Mouse (Mus musculus) monocyte, adult 5-6 weeks (primary cell): Measurements from ENCODE around the gene Adamts7. TPM values are rescaled to one million over a fixed set of nuclear protein-coding genes. Genes with fewer than 3 reads are reported as not detected.
A peak's percentile ranks its signal among the peaks of the same experiment; 100 is the strongest.

Source experiments
- ATAC-seq: fragments of 153-309, 156-312 bp; replicated peaks from 2 replicates; pipeline ENCODE4 v1.8.0; 2017; ENCODE audit warnings: mild to moderate bottlenecking; ENCODE audit not compliant: low TSS enrichment, insufficient number of reproducible peaks, severe bottlenecking, poor library complexity, low FRiP score
- total RNA-seq: library from RNA; stranded (forward); fragments of 200-1000, 200-491, 200-594 nt; gene quantifications from 3 replicates; pipeline ENCODE4 v1.2.3, GENCODE M21; 2017

Adamts7 gene
- total RNA-seq, 1 experiment from 2014 or later, result not detected

- ATAC-seq, result no peak
Observed at GRCm38 (mm10) chr9:90217501-90217900, 54.6 kb downstream of the Adamts7 start.

- no peak for ATAC-seq
Observed at GRCm38 (mm10) chr9:90222275-90222674, 59.4 kb downstream of the Adamts7 start.

DNA sequence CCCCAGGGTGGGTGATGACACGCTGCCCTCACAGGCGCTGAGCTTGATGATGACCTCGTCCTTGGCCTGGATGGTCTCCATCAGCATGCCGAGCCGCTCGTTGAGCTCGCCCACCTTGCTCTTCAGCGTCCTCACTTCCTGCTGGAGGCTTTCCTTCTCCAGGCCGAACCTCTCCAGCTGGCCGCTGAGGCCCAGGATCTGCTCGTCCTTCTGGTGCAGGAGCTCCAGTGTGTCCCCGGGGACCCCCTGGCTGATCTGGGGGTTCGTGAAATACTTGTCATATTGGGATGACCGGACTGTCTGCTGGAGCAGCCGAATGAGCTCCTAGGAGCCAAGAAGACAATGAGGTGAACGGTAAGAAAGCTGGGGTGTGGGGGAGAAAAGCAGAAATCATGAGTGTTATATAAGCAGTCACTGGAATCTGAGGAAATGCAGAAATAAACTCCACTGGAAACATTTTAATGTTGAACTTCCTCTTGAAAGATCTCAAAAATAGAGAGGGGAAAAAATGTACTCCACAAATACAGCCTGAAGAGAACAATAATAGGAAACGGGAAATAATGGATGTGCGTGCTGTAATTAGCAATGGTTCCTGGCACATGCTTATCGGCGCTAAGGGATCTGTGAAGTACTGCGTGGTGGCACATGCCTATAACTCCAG is 63.3 kb downstream of the Adamts7 start:
- ATAC-seq, result no peak

GRCm38 (mm10) chr9:90226742-90227096 is 63.9 kb downstream of the Adamts7 start:
- no peak for ATAC-seq

DNA sequence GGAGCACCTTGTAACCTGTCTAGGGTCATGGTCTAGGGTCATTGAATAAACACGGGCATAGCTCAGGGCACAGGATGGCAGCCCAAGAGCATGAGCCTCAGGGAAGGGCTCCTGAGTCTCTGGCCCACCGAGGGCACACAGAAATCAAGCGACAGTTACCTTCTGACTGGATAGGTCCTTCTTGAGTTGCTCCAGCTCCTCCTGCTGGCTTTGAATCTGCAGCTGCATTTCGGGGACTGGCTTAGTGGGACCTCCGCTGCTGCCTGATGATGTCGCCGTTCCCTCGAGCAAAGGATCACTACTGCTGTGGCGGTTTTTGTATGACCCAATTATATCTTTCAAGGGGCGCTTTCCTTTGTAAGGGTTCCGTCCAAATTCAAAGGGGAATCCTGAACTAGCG is 64.3 kb downstream of the Adamts7 start:
- ATAC-seq, result no peak

DNA sequence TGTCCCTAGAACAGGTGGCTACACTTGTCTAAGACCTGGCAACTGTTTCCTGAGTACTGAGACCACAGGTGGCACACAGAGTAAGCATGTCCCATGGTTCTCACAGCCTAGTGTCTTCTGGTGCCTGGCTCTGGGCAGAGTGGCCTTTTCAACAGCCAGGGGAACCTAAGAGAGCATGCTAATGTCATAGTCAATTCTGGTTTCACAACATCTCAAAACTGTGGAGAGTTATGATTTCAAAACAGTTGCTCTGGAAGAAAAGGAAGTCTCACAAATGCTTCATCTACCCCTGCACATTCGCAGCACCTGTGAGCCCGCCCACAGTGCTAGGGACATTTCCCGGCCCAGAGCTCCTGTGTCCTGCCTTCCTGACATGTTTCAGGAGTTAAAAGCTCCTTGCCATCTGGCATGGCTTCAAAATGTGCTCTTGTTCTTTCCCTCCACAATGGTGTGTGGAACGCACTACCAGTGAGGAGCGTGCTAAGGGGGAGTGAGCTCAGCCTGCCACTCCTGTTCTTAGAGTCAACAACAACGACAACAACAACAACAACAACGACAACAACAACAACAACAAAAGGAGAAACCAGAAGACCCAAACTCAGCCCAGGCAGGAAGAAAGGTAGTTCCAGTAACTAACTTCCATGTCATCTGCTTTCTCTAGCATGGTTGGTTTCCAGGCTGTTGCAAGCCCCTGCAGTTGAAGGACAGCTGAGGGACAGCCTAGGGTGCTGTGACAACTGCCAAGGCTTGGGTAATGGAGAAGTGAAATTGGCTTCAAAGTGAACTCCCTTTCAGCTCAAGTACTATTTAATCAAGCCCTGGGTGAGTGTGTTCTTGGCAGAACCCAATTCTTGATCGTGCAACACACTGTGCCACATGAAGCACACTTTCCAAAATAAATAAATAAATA is 70.2 kb downstream of the Adamts7 start:
- ATAC-seq, result peak; percentile 44

- ATAC-seq, result peak; percentile 20; the same call in 1 of the 2 replicates
Observed at GRCm38 (mm10) chr9:90233906-90234419, 71.1 kb downstream of the Adamts7 start.

GRCm38 (mm10) chr9:90234786-90235185 is 71.9 kb downstream of the Adamts7 start:
- ATAC-seq, result no peak

DNA sequence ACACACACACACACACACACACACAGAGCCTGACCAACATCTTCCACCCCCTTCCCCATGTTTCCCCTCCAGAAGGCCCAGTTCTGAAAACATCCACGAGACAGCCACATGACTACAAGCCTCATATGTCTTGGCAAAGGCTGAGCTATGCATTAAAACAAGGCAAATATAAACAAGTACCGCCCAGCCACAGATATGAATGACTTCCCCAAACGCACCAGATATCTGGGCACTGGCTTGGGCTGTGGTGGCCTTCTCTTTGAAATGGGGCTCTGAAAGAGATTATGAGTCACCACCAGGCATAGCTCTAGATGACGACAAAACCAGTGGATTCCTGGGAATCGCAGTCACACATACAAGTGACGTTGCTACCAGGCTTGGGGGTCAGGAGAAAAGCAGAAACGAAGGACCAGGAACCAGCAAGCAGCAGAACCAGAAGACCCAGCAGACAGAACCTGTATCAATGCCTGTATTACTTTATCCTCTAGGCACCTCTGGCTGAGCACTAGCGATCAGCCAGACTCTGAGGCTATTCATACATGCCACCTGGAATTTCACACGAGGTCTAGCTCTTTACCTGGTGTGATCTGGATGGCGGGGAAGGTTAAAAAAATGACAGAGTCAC is 72.5 kb downstream of the Adamts7 start:
- peak; percentile 40 for ATAC-seq

DNA sequence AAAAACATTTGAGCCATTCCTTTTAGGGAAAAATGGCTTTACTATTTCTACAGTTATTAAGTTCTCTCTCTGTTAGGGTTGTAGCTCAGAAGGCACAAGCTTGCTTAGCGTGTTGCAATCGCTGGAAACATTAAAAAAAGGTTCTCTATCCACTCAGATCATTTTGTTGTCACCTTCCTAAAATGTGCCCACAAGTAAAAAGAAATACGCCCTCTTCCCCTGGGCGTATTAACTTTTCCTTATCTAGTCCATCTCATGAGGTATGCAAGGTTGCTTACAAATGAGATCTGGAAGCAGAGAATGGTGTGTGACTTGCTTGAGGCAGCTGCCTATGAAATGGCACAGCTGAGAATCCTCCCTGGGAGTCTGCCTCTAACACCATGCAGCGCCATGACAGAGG is 73.9 kb downstream of the Adamts7 start:
- ATAC-seq, result no peak

DNA sequence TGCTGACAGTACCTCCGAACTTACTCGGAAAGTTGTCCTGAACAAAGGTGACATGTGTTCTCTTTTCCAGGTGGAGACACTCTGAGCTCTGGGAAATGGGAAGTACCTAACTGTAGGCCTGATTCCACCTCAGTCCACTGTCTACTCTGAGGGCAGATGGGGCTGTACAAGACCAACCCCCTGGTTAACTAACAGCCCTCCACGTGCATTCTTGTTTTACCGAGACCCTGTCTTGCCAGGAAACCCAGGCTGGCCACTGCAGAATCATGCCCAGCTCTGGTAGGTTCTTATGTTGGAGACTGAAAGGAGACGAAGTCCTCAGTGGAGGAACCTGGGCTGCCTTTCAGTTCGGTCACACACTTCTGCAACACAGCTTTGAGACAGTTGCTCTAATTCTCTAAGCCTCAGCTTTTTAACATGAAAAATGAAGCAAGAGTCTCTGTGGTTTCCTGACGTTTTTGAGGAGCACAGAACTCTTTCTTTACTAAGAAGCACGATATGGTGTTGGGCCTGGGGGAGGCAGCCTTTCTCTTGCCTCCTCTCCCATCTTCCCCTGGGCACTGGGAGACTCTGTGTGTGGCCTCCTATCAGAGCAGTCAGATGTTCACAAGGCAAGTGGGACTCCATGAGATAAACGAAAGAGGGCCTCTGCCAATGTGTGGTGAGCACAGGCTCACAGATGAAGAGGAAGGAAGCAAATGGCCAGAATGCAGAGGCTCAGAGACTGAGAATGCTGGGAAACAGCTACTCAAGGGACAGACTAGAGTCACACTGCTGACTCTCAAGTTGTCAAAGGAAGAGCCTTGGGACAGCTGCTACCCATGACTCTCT is 74.6 kb downstream of the Adamts7 start:
- ATAC-seq, result peak; percentile 12; the same call in 1 of the 2 replicates

GRCm38 (mm10) chr9:90240560-90240959 is 77.7 kb downstream of the Adamts7 start:
- no peak for ATAC-seq

DNA sequence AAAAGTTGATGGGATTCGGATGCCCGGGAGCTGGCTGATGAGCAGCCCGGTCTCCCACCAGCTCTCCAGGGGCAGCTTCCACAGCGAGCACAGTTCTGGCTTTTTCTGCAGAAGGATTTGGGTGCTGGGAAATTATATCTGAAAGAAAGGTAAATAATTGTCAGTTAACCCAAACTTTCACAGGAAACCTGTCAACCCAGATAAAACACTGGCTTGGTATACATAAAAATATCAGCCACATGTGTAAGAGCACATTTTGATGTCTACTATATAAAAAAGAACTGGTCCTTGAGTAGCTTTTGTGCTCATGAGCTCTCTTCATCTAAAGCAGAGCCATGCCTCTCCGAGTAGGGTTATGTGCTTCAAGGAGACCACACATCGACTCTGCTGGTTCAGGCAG is 78.2 kb downstream of the Adamts7 start:
- ATAC-seq, result no peak

DNA sequence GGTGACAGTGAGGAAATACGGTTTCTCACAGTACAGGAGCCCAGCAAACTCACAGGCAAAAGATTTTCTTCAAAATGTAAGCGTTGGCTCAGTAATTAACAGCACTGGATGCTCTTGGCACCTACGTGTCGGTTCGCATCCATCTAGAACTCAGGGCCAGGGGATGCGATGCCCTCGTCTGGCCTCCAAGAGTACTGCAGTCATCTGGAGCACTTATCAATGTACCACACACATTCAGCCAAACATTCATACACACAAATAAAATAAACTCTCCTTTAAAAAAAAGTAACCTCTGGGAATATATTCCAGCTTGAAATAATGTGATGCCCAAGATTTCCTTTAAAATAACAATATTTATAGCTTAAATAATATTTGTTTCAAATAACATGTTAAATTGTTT is 78.7 kb downstream of the Adamts7 start:
- no peak for ATAC-seq

DNA sequence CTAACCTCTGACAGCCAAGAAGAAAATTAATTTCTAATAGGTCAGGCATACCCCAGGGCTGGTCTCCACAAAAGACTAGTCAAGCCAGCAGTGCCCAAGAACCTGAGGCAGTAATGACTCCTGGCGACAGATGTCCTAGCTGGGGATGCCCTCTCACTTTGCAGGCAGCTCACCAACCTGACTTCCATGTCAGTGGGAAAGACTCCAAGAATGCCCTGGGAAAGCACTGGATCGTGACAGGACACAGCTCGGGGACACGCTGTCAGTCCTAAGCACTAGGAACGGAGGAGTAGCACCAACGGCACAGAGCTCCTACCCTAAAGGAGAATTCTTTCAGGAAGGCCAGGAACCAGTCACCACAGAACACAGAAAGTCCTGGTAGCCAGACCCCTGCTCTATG is 79.4 kb downstream of the Adamts7 start:
- no peak for ATAC-seq

GRCm38 (mm10) chr9:90242855-90243254 is 80.0 kb downstream of the Adamts7 start:
- ATAC-seq, result peak; percentile 66

- ATAC-seq, result peak; percentile 42
Observed at GRCm38 (mm10) chr9:90244301-90245151, 81.7 kb downstream of the Adamts7 start.

DNA sequence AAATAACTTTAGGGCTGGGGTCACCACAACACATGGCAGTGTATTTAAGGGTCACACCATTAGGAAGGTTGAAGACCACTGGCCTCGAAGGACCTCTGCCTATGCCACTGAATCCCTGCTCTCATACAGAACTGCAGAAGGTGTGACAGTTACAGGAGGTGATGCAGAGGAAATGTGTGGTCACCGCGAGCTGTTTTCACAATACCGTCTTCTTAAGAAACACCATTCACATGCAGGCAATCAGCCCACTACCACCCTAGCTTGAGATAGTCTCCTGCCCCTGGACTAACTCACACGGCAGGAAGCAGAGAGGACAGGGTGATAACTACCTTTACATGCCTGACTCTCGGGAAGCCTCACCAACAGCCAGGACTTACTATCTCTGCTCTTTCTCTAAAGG is 82.3 kb downstream of the Adamts7 start:
- ATAC-seq, result peak; percentile 20; the same call in 1 of the 2 replicates
